Mouse (Mus musculus): Measurements from ENCODE around the gene Sema3a. TPM values are rescaled to one million over a fixed set of nuclear protein-coding genes. Genes with fewer than 3 reads are reported as not detected.
A peak's percentile ranks its signal among the peaks of the same experiment; 100 is the strongest.

Gene Sema3a
- total RNA-seq, 2 experiments from 2014 or later = 27.0 to 27.1 TPM

DNA sequence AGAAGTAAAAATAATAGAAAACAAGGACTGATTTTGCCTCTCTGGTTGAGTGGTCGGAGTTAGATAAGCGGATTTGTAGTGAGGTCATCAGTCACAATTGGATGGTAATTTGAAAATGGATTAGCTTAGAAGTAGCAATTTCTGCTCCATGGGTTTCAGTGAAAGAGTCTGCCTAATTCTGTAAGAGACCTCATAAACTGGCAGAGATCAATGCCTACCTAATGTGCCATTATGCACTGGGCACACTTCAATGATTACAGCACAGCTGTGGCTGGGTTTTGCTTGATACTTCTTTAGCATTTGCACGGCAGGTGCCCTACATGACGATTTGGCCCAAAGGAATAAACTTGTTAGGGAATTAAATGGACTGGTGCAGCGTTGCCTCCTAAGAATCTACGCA is 188.8 kb downstream of the Sema3a start:
- intact Hi-C loops (cut with DNase I) = no loop called here
- no peak for DNase-seq (ENCODE audit: low spot score in 2 of 2)

- intact Hi-C loops (cut with DNase I) = no loop called here
- no peak for DNase-seq (ENCODE audit: low spot score in 2 of 2)
Measured at GRCm38 (mm10) chr5:13318728-13319429, 193.7 kb downstream of the Sema3a start.

GRCm38 (mm10) chr5:13320138-13320537 is 194.9 kb downstream of the Sema3a start:
- intact Hi-C loops (cut with DNase I) = no loop called here

GRCm38 (mm10) chr5:13327281-13327680 is 202.1 kb downstream of the Sema3a start:
- intact Hi-C loops (cut with DNase I) = no loop called here
- DNase-seq (ENCODE audit: low spot score in 2 of 2) = no peak

More at GRCm38 (mm10) chr5:13320138-13320537, 194.9 kb downstream of the Sema3a start:
- no peak for DNase-seq (ENCODE audit: low spot score in 2 of 2)

GRCm38 (mm10) chr5:13331412-13331811 is 206.2 kb downstream of the Sema3a start:
- DNase-seq (ENCODE audit: low spot score in 2 of 2) = no peak
- intact Hi-C loops (cut with DNase I) = no loop called here

- DNase-seq (ENCODE audit: low spot score in 2 of 2) = no peak
- intact Hi-C loops (cut with DNase I) = no loop called here
Measured at GRCm38 (mm10) chr5:13337665-13338064, 212.5 kb downstream of the Sema3a start.

- intact Hi-C loops (cut with DNase I) = no loop called here
- no peak for DNase-seq (ENCODE audit: low spot score in 2 of 2)
Measured at GRCm38 (mm10) chr5:13347068-13347467, 221.9 kb downstream of the Sema3a start.

DNA sequence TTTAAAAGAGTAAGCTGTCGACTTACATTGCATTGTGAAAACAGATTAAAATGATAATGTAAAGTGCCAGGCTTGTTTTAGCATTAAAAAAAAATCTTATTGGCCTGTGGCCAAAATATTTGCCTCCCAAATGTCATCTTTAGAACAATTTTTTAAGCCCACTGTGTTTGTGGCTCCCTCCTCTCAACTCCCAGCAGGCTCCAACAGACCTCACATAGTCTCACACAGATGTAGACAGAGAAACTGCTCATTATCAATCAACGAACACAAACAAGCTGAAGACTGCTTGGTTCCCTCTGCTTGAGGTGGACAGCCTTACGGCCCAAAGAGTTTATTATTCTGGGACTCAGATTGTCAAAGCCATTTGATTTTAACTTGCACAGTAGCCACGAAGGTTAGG is 226.4 kb downstream of the Sema3a start:
- intact Hi-C loops (cut with DNase I) = no loop called here
- no peak for DNase-seq (ENCODE audit: low spot score in 2 of 2)

DNA sequence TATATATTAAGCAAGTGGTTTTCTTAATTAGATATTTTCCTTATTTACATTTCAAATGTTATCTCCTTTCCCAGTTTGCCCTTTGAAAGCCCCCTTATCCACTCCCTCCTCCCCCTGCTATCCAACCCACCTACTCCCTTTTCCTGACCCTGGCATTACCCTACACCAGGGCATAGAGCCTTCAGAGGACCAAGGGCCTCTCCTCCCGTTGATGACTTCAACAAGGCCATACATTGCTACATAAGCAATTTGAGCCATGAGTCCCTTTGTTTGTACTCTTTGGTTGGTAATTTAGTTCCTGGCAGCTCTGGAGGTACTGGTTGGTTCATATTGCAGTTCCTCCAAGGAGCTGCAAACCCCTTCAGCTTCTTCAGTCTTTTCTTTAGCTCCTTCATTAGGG is 227.8 kb downstream of the Sema3a start:
- intact Hi-C loops (cut with DNase I) = no loop called here
- DNase-seq (ENCODE audit: low spot score in 2 of 2) = no peak

- intact Hi-C loops (cut with DNase I) = no loop called here
Measured at GRCm38 (mm10) chr5:13353539-13353938, 228.3 kb downstream of the Sema3a start.

DNA sequence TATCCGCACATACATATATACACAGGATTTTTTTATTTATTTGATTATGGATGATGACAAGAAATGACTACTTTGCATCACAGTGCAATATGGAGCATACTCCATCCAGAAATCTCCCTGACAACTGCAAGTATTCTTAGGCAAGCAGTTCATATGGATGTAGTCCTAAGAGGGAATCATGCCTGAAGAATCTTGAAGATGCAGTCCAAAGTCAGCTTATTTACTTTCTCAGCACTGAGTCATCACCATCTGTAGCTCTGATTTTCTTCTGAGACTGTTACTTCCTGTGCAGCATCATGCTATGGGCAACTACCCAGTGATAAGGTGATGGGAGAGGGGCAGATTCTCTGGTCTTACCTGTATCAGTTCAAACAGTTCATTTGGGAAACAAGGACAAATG is 229.7 kb downstream of the Sema3a start:
- intact Hi-C loops (cut with DNase I) = no loop called here
- peak in 1 of 2 experiments; percentile 70 for DNase-seq (ENCODE audit: low spot score in 2 of 2)

More at GRCm38 (mm10) chr5:13353539-13353938, 228.3 kb downstream of the Sema3a start:
- DNase-seq (ENCODE audit: low spot score in 2 of 2) = no peak

DNA sequence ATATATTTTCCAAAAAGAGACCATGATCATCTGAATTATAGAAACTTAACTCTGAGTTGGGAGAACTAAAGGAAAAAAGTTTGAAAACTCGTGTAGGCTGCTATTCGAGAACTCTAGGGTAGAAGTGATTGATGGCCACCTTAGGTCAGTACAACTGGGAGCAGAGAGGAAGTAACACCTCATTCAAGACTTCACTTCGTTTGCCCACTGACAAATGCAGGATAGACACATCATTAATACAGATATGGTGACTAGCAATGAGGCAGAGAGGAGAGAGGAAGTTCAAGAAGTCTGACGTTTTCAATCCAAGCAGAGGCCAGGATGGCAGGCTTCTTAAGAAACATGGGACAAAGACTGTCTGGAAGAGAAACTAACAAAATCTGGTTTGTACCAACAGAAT is 233.6 kb downstream of the Sema3a start:
- intact Hi-C loops (cut with DNase I) = no loop called here
- no peak for DNase-seq (ENCODE audit: low spot score in 2 of 2)

GRCm38 (mm10) chr5:13360711-13361110 is 235.5 kb downstream of the Sema3a start:
- intact Hi-C loops (cut with DNase I) = no loop called here

DNA sequence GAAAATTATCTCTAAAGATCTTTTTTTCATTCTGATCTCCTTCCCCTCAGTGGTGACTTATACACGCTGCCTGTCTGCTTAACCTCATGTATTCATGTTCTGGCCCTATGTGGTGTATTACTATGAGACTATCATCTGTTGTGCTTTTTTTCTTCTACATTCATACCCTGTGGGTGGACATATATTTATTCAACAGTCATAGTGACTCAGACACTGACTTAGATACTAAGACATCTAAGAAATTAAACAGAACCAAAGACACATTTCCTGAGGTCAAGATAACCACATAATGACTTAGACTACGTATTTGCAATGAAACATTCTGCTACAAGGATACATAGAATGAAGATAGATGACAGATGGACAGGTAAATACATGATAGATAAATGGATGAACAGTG is 239.9 kb downstream of the Sema3a start:
- intact Hi-C loops (cut with DNase I) = no loop called here

More at GRCm38 (mm10) chr5:13360711-13361110, 235.5 kb downstream of the Sema3a start:
- DNase-seq (ENCODE audit: low spot score in 2 of 2) = no peak

GRCm38 (mm10) chr5:13379223-13379622 is 254.0 kb downstream of the Sema3a start:
- intact Hi-C loops (cut with DNase I) = loop anchor here (10.0 kb wide), 1 partner anchor 564 kb away; no protein-coding TSS in a partner anchor
- DNase-seq (ENCODE audit: low spot score in 2 of 2) = no peak

More for the DNA sequence above, 239.9 kb downstream of the Sema3a start:
- no peak for DNase-seq (ENCODE audit: low spot score in 2 of 2)

DNA sequence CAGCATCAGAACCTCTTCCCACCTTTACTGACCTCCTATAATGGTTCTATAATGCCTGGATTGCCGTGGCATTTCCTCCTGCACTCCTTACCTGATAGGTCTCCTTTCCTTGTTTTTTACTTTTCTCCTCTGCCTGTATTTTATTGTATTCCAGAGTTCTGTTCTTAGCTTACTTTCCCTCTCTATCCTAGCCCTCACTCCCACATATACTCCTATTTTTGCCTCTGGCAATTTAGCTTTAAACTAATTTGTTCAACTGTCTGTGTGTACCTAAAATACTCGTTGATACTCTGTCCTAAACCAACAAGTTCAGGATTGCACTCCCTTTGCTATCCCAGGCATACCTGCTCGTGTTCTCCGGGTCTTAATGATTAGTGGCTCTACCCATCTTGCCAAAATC is 258.8 kb downstream of the Sema3a start:
- intact Hi-C loops (cut with DNase I) = no loop called here
- peak in 1 of 2 experiments; percentile 19 for DNase-seq (ENCODE audit: low spot score in 2 of 2)

GRCm38 (mm10) chr5:13384714-13385113 is 259.5 kb downstream of the Sema3a start:
- peak in 1 of 2 experiments; percentile 91 for DNase-seq (ENCODE audit: low spot score in 2 of 2)
- intact Hi-C loops (cut with DNase I) = no loop called here

DNA sequence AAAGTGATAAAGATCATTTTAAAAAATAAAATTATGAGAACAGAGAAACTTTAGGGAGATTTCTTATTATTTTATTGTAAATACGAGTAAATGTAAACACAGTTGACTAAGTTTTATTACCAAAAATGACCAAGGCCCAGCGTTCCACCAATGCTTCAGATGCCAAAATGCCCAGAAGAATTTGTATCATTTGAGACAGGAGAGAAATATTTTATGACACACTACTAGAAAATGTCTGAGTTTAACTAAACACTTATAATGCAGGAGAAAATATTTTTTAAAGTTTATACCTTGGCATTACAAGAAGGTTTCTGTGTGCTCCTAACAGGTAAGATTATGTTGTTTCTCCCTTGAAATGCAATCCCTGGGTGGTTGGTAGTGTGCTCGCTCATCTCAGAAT is 261.4 kb downstream of the Sema3a start:
- intact Hi-C loops (cut with DNase I) = no loop called here
- no peak for DNase-seq (ENCODE audit: low spot score in 2 of 2)

DNA sequence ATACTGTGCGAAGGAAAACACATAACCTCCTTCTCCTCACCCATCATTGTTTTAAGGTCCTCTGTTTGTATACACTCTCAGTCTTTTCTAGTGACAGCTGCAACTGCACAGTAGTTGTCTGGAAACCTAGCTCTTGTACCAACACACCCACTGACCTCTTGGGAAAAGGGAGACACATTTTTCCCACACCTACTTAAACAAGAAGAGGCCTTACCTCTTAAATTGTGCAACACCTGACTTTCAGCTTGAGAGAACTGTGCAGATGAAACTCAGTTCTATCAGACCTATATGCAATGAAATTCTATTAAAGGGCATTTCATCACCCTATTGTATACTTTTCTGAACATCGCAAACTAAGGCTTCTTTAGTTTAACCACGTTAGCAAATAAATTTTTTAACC is 262.5 kb downstream of the Sema3a start:
- no peak for DNase-seq (ENCODE audit: low spot score in 2 of 2)
- intact Hi-C loops (cut with DNase I) = no loop called here

GRCm38 (mm10) chr5:13389995-13390394 is 264.8 kb downstream of the Sema3a start:
- intact Hi-C loops (cut with DNase I) = loop anchor here (10.0 kb wide), 1 partner anchor 125 kb away; no protein-coding TSS in a partner anchor
- DNase-seq (ENCODE audit: low spot score in 2 of 2) = no peak

GRCm38 (mm10) chr5:13405432-13405831 is 280.2 kb downstream of the Sema3a start:
- peak in 1 of 2 experiments; percentile 12 for DNase-seq (ENCODE audit: low spot score in 2 of 2)
- intact Hi-C loops (cut with DNase I) = loop anchor here (5.0 kb wide), 1 partner anchor 222 kb away; no protein-coding TSS in a partner anchor
